Mouse (Mus musculus): ENCODE results near the gene Adh1. TPM values are rescaled to one million over a fixed set of nuclear protein-coding genes. Genes with fewer than 3 reads are reported as not detected.

The Adh1 gene
- polyA plus RNA-seq, 1 experiment from 2014 or later, result 44.7 TPM

DNA sequence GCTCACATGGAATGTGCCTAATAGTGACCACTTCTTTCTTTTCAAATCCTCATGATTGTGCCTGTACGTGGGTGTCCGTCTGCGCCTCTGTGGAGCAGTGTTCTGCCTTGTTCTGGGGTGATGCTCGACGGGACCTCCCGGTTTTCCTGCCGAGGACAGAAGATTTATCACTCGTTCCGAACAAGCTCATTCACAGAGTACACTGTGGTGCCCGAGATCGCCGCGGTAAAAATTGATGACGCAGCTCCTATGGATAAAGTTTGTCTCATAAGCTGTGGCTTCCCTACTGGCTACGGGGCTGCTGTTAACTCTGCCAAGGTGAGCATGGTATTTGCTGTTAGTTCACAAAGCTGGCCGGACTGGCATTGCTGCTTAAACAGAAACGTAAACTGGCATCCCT is 64.2 kb downstream of the Adh1 start:
- H3K36me3 ChIP-seq, result no peaks in the 10 kb centered on the region
- H3K4me2 ChIP-seq, result no peak overlapping the region
- H3K27me3 ChIP-seq, result no peaks in the 10 kb centered on the region
- no peaks in the 10 kb centered on the region for H3K9me3 ChIP-seq
- H3K27ac ChIP-seq, result no peak overlapping the region
- H3K4me3 ChIP-seq, result no peak overlapping the region
- ATAC-seq (ENCODE audit: insufficient number of reproducible peaks, low FRiP score, low TSS enrichment, low read depth), result no peak
- no peak overlapping the region for H3K9ac ChIP-seq
- H3K4me1 ChIP-seq, result no peaks in the 10 kb centered on the region
- WGBS, result 92% methylated on average over 17 of the region's 17 CpGs

DNA sequence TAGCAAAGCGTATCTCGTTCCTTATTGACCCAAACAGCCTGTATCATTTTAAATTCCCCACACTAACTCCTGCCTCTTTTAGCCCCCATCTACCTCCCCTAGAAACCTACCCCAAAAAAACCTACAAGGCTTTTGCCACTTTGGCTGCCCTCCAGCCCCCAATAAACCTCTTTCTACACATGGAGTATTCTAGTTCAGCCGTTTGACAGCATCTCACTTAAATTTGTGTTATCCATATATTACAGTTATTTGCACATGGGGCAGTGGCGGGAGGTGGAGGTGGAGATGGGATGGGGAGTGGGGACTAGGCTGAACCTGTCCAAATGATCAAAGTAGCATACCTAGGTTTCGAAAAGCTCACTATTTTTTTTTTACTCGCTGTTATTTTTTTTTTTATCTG is 64.7 kb downstream of the Adh1 start:
- Histone ChIP-seq H3K27ac (no peak overlapping the region), H3K4me2 (no peak overlapping the region), H3K4me1 (no peaks in the 10 kb centered on the region), H3K9me3 (no peaks in the 10 kb centered on the region), H3K27me3 (no peaks in the 10 kb centered on the region), H3K36me3 (no peaks in the 10 kb centered on the region), H3K9ac (no peak overlapping the region), H3K4me3 (no peak overlapping the region)
- 85% methylated on average over 6 of the region's 6 CpGs for WGBS
- ATAC-seq (ENCODE audit: insufficient number of reproducible peaks, low FRiP score, low TSS enrichment, low read depth), result no peak

DNA sequence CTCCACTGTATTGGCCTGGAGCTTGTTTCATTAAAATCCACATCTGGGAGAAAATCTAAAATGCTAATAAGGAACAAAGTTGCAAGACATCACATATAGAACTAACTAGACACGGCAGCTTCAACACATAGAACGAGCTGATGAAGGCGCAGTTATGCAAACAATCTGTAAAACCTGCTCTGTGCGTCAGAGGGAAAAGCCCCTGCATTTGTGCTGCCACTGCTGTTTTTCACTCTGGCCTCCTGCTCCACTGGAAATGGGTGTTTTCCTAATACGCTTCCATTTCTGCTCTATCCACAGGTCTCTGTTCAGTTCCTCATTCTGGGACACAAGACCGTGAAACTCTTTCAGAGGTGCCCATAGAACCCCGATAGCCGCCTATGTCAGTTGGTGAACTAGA is 73.1 kb downstream of the Adh1 start:
- no peaks in the 10 kb centered on the region for H3K4me1 ChIP-seq

DNA sequence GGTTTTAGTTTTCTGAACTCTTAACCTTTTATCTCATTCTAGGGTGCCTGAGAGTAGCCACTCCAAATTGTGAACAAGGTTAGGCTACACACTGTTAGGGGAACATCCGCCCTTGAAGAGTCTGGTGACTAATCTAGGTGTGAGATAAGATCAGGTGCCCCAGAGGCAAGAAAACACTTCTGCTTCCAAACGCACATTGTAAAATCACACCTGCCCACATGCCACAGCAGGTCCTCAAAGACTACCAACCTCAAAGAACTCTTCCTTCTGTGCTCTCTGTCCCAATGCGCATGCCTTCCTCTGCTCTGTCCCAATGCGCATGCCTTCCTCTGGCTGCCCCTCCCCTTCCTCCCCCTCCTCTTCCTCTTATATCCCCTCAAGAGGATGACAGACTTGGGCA is 73.5 kb downstream of the Adh1 start:
- H3K4me1 ChIP-seq, result no peaks in the 10 kb centered on the region
- no peaks in the 10 kb centered on the region for H3K36me3 ChIP-seq
- no peak overlapping the region for H3K4me2 ChIP-seq
- H3K27me3 ChIP-seq, result no peaks in the 10 kb centered on the region
- H3K9me3 ChIP-seq, result no peaks in the 10 kb centered on the region
- 59% methylated on average over 4 of the region's 4 CpGs for WGBS
- no peak overlapping the region for H3K4me3 ChIP-seq
- no peak for ATAC-seq (ENCODE audit: insufficient number of reproducible peaks, low FRiP score, low TSS enrichment, low read depth)
- H3K9ac ChIP-seq, result no peak overlapping the region
- H3K27ac ChIP-seq, result no peak overlapping the region

More for the DNA sequence above, 73.1 kb downstream of the Adh1 start:
- no peak for ATAC-seq (ENCODE audit: insufficient number of reproducible peaks, low FRiP score, low TSS enrichment, low read depth)
- 71% methylated on average over 8 of the region's 8 CpGs for WGBS
- Histone ChIP-seq H3K9me3 (no peaks in the 10 kb centered on the region), H3K27ac (peak overlapping the region; percentile 4; the same call in 1 of the 2 replicates), H3K9ac (no peak overlapping the region), H3K4me2 (no peak overlapping the region), H3K27me3 (no peaks in the 10 kb centered on the region), H3K36me3 (no peaks in the 10 kb centered on the region), H3K4me3 (no peak overlapping the region)

DNA sequence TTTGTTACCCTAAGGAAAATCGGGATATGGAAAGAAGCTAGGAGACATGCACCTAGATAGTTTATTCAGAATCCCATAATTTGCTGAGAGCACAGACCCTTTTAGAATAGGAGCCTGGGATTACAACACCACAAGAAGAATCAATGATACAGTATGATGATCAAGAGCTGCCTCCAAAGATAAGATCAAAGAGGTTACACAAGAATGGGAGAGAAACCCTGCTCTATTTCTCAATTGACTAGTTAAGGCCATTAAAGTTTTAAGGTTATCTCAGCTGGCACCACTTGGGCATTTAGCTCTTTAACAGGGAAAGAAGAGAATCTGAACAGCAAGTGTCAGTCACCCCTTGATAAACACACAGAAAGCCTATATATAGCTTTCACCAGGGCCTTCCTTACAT is 74.8 kb downstream of the Adh1 start:
- ATAC-seq (ENCODE audit: insufficient number of reproducible peaks, low FRiP score, low TSS enrichment, low read depth), result no peak
- H3K9ac ChIP-seq, result no peak overlapping the region
- no peaks in the 10 kb centered on the region for H3K9me3 ChIP-seq
- no peaks in the 10 kb centered on the region for H3K4me1 ChIP-seq
- WGBS, result 88% methylated on average over 1 of the region's 1 CpGs
- no peaks in the 10 kb centered on the region for H3K36me3 ChIP-seq
- no peaks in the 10 kb centered on the region for H3K27me3 ChIP-seq
- H3K4me2 ChIP-seq, result no peak overlapping the region
- no peak overlapping the region for H3K27ac ChIP-seq
- no peak overlapping the region for H3K4me3 ChIP-seq

DNA sequence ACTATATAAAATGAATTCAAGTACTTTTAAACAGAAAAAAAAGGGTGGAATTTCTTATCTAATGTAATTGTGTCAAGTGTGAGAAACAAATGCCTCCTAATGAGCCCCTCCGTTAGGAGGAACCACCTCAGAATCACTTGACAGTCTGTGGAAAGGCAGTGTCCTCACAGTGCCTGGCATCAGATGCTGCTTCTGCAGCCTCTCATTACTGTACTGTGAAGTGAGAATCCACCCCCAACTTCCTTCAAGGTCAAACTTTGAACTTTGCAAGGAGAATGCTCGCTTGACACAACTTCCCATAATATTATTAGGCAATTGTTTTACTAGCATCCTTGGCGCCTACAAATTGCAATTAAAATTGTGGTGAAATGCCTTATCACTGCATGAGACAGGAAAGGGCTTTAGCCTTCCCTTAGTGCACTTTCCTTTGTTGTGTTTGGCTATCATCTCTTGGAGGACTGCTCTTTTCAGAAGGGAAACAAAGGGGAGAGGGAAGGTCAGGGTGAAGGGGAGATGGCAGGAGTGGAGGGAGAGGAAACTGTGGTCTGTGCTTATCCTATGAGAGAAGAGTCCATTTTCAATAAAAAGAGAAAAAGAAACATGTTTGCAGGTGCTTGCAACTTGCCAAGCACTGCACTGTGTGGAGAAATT is 75.4 kb downstream of the Adh1 start:
- H3K9me3 ChIP-seq, result no peaks in the 10 kb centered on the region
- H3K27me3 ChIP-seq, result no peaks in the 10 kb centered on the region
- no peak overlapping the region for H3K4me2 ChIP-seq
- H3K36me3 ChIP-seq, result no peaks in the 10 kb centered on the region
- WGBS, result 50% methylated on average over 3 of the region's 3 CpGs
- H3K4me1 ChIP-seq, result no peaks in the 10 kb centered on the region
- no peak overlapping the region for H3K9ac ChIP-seq
- no peak for ATAC-seq (ENCODE audit: insufficient number of reproducible peaks, low FRiP score, low TSS enrichment, low read depth)
- no peak overlapping the region for H3K4me3 ChIP-seq
- no peak overlapping the region for H3K27ac ChIP-seq

Other genes with a start within 250 kb of the Adh1 start
- 2.8 and 6.4 TPM in 2 replicates for gene 1110002E22Rik, start 195.9 kb upstream of the Adh1 start, polyA plus RNA-seq (2015; fragmentation: Nextera tagmentation; extraction: Ambion mirVana)
- gene Gm5105, start 193.6 kb upstream of the Adh1 start, polyA plus RNA-seq (2015; fragmentation: Nextera tagmentation; extraction: Ambion mirVana), result 0.26 and 0.32 TPM in 2 replicates
- 9.0 and 9.9 TPM in 2 replicates for gene Trmt10a, start 117.5 kb upstream of the Adh1 start, polyA plus RNA-seq (2015; fragmentation: Nextera tagmentation; extraction: Ambion mirVana)
- gene Mttp, start 116.0 kb upstream of the Adh1 start, polyA plus RNA-seq (2015; fragmentation: Nextera tagmentation; extraction: Ambion mirVana), result 6.2 and 6.8 TPM in 2 replicates
- 0.10 TPM in 1 of 2 replicates, not detected in the other for gene 4930579F01Rik, start 67.2 kb upstream of the Adh1 start, polyA plus RNA-seq (2015; fragmentation: Nextera tagmentation; extraction: Ambion mirVana)
- gene Adh7, start 43.2 kb upstream of the Adh1 start, polyA plus RNA-seq (2015; fragmentation: Nextera tagmentation; extraction: Ambion mirVana), result 4.1 and 5.2 TPM in 2 replicates
- gene Adh6a, start 52.3 kb downstream of the Adh1 start, polyA plus RNA-seq (2015; fragmentation: Nextera tagmentation; extraction: Ambion mirVana), result 0.14 and 0.21 TPM in 2 replicates
- 2.3 and 2.5 TPM in 2 replicates for gene Adh6b, start 80.8 kb downstream of the Adh1 start, polyA plus RNA-seq (2015; fragmentation: Nextera tagmentation; extraction: Ambion mirVana)
- 0.18 TPM in 1 of 2 replicates, not detected in the other for gene Adh4, start 154.5 kb downstream of the Adh1 start, polyA plus RNA-seq (2015; fragmentation: Nextera tagmentation; extraction: Ambion mirVana)
- gene Adh5, start 182.1 kb downstream of the Adh1 start, polyA plus RNA-seq (2015; fragmentation: Nextera tagmentation; extraction: Ambion mirVana), result 154 and 166 TPM in 2 replicates
- 38.5 and 38.9 TPM in 2 replicates for gene Metap1, start 228.5 kb downstream of the Adh1 start, polyA plus RNA-seq (2015; fragmentation: Nextera tagmentation; extraction: Ambion mirVana)

Data from limb, embryonic 15.5 days (tissue).